Mouse (Mus musculus) intestine, postnatal 0 days (tissue): ENCODE results near the gene Spryd3. TPM values are rescaled to one million over a fixed set of nuclear protein-coding genes. Genes with fewer than 3 reads are reported as not detected.
A peak's percentile ranks its signal among the peaks of the same experiment; 100 is the strongest.

ENCODE experiments used
- ATAC-seq: fragments of 200-750 bp; cut with Nextera tagmentation; 2 replicates; pipeline ENCODE4 v1.8.0; 2017; ENCODE audit warnings: mild to moderate bottlenecking, moderate TSS enrichment, moderate library complexity
- H3K27ac ChIP-seq: fragments of 300-500 bp; sonication (generic); 2 replicates; pipeline ENCODE4 v1.5.1; 2014; ENCODE audit warnings: mild to moderate bottlenecking, low read depth, low read length, moderate library complexity
- H3K27me3 ChIP-seq: fragments of 300-500 bp; sonication (generic); replicated peaks from 2 replicates; pipeline ENCODE4 v1.6.1; 2014; ENCODE audit warnings: low read length, mixed read lengths; ENCODE audit not compliant: control insufficient read depth, insufficient read depth
- H3K36me3 ChIP-seq: fragments of 300-500 bp; sonication (generic); 2 replicates; pipeline ENCODE4 v1.6.1; 2014; ENCODE audit warnings: mild to moderate bottlenecking, moderate library complexity; ENCODE audit not compliant: control insufficient read depth, insufficient read depth
- H3K4me1 ChIP-seq: fragments of 300-500 bp; sonication (generic); replicated peaks from 2 replicates; pipeline ENCODE4 v1.6.1; 2014; ENCODE audit warnings: antibody characterized with exemption, low read length, mixed read lengths; ENCODE audit not compliant: control insufficient read depth, insufficient read depth
- H3K4me2 ChIP-seq: fragments of 300-500 bp; sonication (generic); replicated peaks from 2 replicates; pipeline ENCODE4 v1.6.1; 2014; ENCODE audit warnings: low read depth, mild to moderate bottlenecking, moderate library complexity
- H3K4me3 ChIP-seq: fragments of 300-500 bp; sonication (generic); 2 replicates; pipeline ENCODE4 v1.5.1; 2014; ENCODE audit warnings: low read depth, low read length
- H3K9ac ChIP-seq: fragments of 300-500 bp; sonication (generic); 2 replicates; pipeline ENCODE4 v1.6.1; 2014; ENCODE audit warnings: mild to moderate bottlenecking, low read depth, low read length
- H3K9me3 ChIP-seq: fragments of 300-500 bp; sonication (generic); 2 replicates; pipeline ENCODE4 v1.6.1; 2016; ENCODE audit warnings: mixed run types; ENCODE audit not compliant: control insufficient read depth
- CTCF ChIP-seq: sonication (generic); IDR thresholded peaks from 2 replicates; pipeline ENCODE4 v1.5.1; 2016; ENCODE audit warnings: low read depth, mild to moderate bottlenecking, control low read depth, antibody characterized with exemption, moderate library complexity
- WGBS: fragments of 180-500 bp; shearing (Covaris S2); extraction: QIAGEN DNeasy Blood & Tissue Kit; methylation state at CpG from one replicate; pipeline ENCODE4 v1.1.7; 2014; 5-methylcytosine and 5-hydroxymethylcytosine counted together
- polyA plus RNA-seq: library from polyadenylated mRNA; unstranded; fragments of >200 nt; fragmentation: Nextera tagmentation; extraction: Ambion mirVana; gene quantifications from 2 replicates; pipeline ENCODE4 v1.2.1, GENCODE M21; 2015

Gene Spryd3
- polyA plus RNA-seq, 1 experiment from 2014 or later = 26.3 TPM

- H3K4me3 ChIP-seq = peak overlapping the region; percentile 34
- no peak overlapping the region for H3K9ac ChIP-seq
- no peak for ATAC-seq
- H3K4me1 ChIP-seq = peaks cover 15% of the 10 kb centered on the region
- H3K36me3 ChIP-seq = peaks cover 40% of the 10 kb centered on the region
- TF ChIP-seq CTCF = no peak; the same call in 1 of the 2 replicates
- H3K4me2 ChIP-seq = peak overlapping the region; percentile 77
- WGBS = 33% methylated on average over 38 of the region's 38 CpGs
- H3K27me3 ChIP-seq = no peaks in the 10 kb centered on the region
- H3K27ac ChIP-seq = no peak overlapping the region
- no peaks in the 10 kb centered on the region for H3K9me3 ChIP-seq
Observed at GRCm38 (mm10) chr15:102106754-102107456, 29.1 kb downstream of the Spryd3 start.

GRCm38 (mm10) chr15:102105764-102106730 lies 30.0 kb downstream of the Spryd3 start:
- 40% methylated on average over 18 of the region's 18 CpGs for WGBS
- H3K9ac ChIP-seq = no peak overlapping the region
- no peaks in the 10 kb centered on the region for H3K27me3 ChIP-seq
- TF ChIP-seq CTCF = peak; percentile 55
- peaks cover 24% of the 10 kb centered on the region for H3K4me1 ChIP-seq
- H3K4me3 ChIP-seq = peak overlapping the region; percentile 34
- H3K9me3 ChIP-seq = no peaks in the 10 kb centered on the region
- no peak for ATAC-seq
- H3K27ac ChIP-seq = no peak overlapping the region
- H3K36me3 ChIP-seq = peaks cover 36% of the 10 kb centered on the region
- H3K4me2 ChIP-seq = peak overlapping the region; percentile 77

GRCm38 (mm10) chr15:102105360-102105759 lies 30.7 kb downstream of the Spryd3 start:
- Histone ChIP-seq H3K27ac (no peak overlapping the region), H3K4me1 (peaks cover 26% of the 10 kb centered on the region), H3K36me3 (peaks cover 29% of the 10 kb centered on the region; the same call in 1 of the 2 replicates), H3K4me3 (no peak overlapping the region), H3K9ac (no peak overlapping the region), H3K27me3 (no peaks in the 10 kb centered on the region), H3K9me3 (no peaks in the 10 kb centered on the region), H3K4me2 (peak overlapping the region; percentile 77; the same call in 1 of the 2 replicates)
- WGBS = 55% methylated on average over 5 of the region's 5 CpGs
- ATAC-seq = no peak
- TF ChIP-seq CTCF = no peak

- H3K4me1 ChIP-seq = peaks cover 31% of the 10 kb centered on the region
- no peak for ATAC-seq
- peak overlapping the region; percentile 57 for H3K4me3 ChIP-seq
- H3K27me3 ChIP-seq = no peaks in the 10 kb centered on the region
- peak overlapping the region; percentile 87 for H3K27ac ChIP-seq
- H3K36me3 ChIP-seq = peaks cover 17% of the 10 kb centered on the region; the same call in 1 of the 2 replicates
- H3K9ac ChIP-seq = peak overlapping the region; percentile 50; the same call in 1 of the 2 replicates
- peak overlapping the region; percentile 88 for H3K4me2 ChIP-seq
- 40% methylated on average over 12 of the region's 12 CpGs for WGBS
- no peaks in the 10 kb centered on the region for H3K9me3 ChIP-seq
- TF ChIP-seq CTCF = no peak
Observed at GRCm38 (mm10) chr15:102103947-102104555, 32.0 kb downstream of the Spryd3 start.

- Histone ChIP-seq H3K27ac (peak overlapping the region; percentile 87), H3K4me3 (peak overlapping the region; percentile 57), H3K4me1 (peaks cover 31% of the 10 kb centered on the region), H3K9ac (peak overlapping the region; percentile 50), H3K27me3 (no peaks in the 10 kb centered on the region), H3K9me3 (no peaks in the 10 kb centered on the region), H3K4me2 (peak overlapping the region; percentile 88), H3K36me3 (peaks cover 12% of the 10 kb centered on the region; the same call in 1 of the 2 replicates)
- ATAC-seq = no peak
- 30% methylated on average over 14 of the region's 14 CpGs for WGBS
- TF ChIP-seq CTCF = no peak
Observed at GRCm38 (mm10) chr15:102103371-102103946, 32.6 kb downstream of the Spryd3 start.
